In the genomic region with DNA sequence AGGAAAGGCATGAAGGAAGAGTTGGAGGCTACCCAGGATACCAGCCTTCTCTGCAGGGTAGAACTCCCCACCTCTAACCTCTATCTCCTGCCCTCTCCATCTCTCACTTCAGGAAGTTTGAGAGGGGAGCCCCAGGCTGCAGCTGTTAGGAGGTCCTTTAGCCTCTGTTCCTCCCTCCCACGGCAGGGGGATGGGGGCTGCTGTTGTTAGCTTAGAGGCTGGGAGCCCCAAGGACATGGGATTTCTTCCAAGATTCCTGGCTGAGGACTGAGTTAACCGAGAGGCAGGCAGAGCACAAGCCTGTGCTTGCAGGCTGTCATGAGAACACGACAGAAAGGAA, we compare ENCODE assay signal across 9 mouse cellular contexts. TPM values are rescaled to one million over a fixed set of nuclear protein-coding genes. Genes with fewer than 3 reads are reported as not detected.
DNase-seq lines count a peak whose midpoint lies in the region; ATAC-seq and TF ChIP-seq lines count a peak whose summit lies in the region.
"Had no signal": no experiment of that assay in that cellular context is flagged by ENCODE, and none has a peak within 500 bp of the region (broad histone marks: within the 10 kb centered on the region; RNA-seq: fewer than 3 reads in every experiment).

No protein-coding gene starts in this region.

- H3K9ac ChIP-seq in liver, postnatal 0 days (replicated peaks) = no peak overlapping the region
- H3K9ac ChIP-seq in heart, embryonic 15.5 days = peak overlapping the region; percentile 36; the same call in 1 of the 2 replicates
- 0 out of 2 replicates have a peak overlapping the region, but pooled peaks have one; percentile 4 for H3K9ac ChIP-seq in neural tube, embryonic 15.5 days (replicated peaks)

- ATAC-seq in liver, postnatal 0 days = no peak
- ATAC-seq in heart, embryonic 15.5 days (replicated peaks; ENCODE audit: insufficient number of reproducible peaks, insufficient read depth, low FRiP score, low read depth) = peak; percentile 73
- no peak for ATAC-seq in neural tube, embryonic 15.5 days (ENCODE audit: low FRiP score)
- ATAC-seq in monocyte, adult 5-6 weeks (replicated peaks; ENCODE audit: insufficient number of reproducible peaks, low FRiP score, low TSS enrichment, poor library complexity, severe bottlenecking) = no peak
- no peak for ATAC-seq in CD4-positive, CD25-positive, alpha-beta regulatory T cell, adult 4 months

- no peaks in the 10 kb centered on the region for H3K4me1 ChIP-seq in liver, postnatal 0 days (ENCODE audit: insufficient read depth)
- H3K4me1 ChIP-seq in heart, embryonic 15.5 days (replicated peaks) = peaks cover 13% of the 10 kb centered on the region
- H3K4me1 ChIP-seq in neural tube, embryonic 15.5 days = peaks cover 15% of the 10 kb centered on the region

- H3K9me3 ChIP-seq in liver, postnatal 0 days (ENCODE audit: low read length) = no peaks in the 10 kb centered on the region
- H3K9me3 ChIP-seq in heart, embryonic 15.5 days (replicated peaks) = no peaks in the 10 kb centered on the region
- no peaks in the 10 kb centered on the region for H3K9me3 ChIP-seq in neural tube, embryonic 15.5 days (replicated peaks)
- H3K9me3 ChIP-seq: G1E had no signal

- H3K4me3 ChIP-seq in liver, postnatal 0 days (ENCODE audit: low read depth, low read length) = no peak overlapping the region
- H3K4me3 ChIP-seq in heart, embryonic 15.5 days = no peak overlapping the region
- H3K4me3 ChIP-seq in neural tube, embryonic 15.5 days (replicated peaks) = no peak overlapping the region

- TF ChIP-seq EP300 in liver, postnatal 0 days (IDR thresholded peaks at IDR 0.05; ENCODE audit: low read depth) = no peak

- no peaks in the 10 kb centered on the region for H3K36me3 ChIP-seq in liver, postnatal 0 days (replicated peaks; ENCODE audit: insufficient read depth, low read length)
- H3K36me3 ChIP-seq in heart, embryonic 15.5 days = no peaks in the 10 kb centered on the region
- H3K36me3 ChIP-seq in neural tube, embryonic 15.5 days = no peaks in the 10 kb centered on the region
- H3K36me3 ChIP-seq: G1E had no signal

- WGBS in liver, postnatal 0 days (ENCODE audit: insufficient replicate concordance) = 39% methylated on average over 3 of the region's 3 CpGs
- 9% methylated on average over 3 of the region's 3 CpGs for WGBS in heart, embryonic 15.5 days
- WGBS in neural tube, embryonic 15.5 days = 51% methylated on average over 3 of the region's 3 CpGs

- H3K4me2 ChIP-seq in liver, postnatal 0 days (ENCODE audit: low read depth, low read length) = no peak overlapping the region; the same call in 1 of the 2 replicates
- peak overlapping the region; percentile 48 for H3K4me2 ChIP-seq in heart, embryonic 15.5 days
- peak overlapping the region; percentile 25; the same call in 1 of the 2 replicates for H3K4me2 ChIP-seq in neural tube, embryonic 15.5 days

- H3K27ac ChIP-seq in liver, postnatal 0 days (ENCODE audit: low read depth) = no peak overlapping the region; the same call in 1 of the 2 replicates
- H3K27ac ChIP-seq in heart, embryonic 15.5 days = peak overlapping the region; percentile 89
- peak overlapping the region; percentile 72 for H3K27ac ChIP-seq in neural tube, embryonic 15.5 days (replicated peaks)

- no peaks in the 10 kb centered on the region for H3K27me3 ChIP-seq in liver, postnatal 0 days (ENCODE audit: insufficient read depth, low read length)
- H3K27me3 ChIP-seq in heart, embryonic 15.5 days = peaks cover 5% of the 10 kb centered on the region
- H3K27me3 ChIP-seq in neural tube, embryonic 15.5 days (replicated peaks) = no peaks in the 10 kb centered on the region

- no peak for TF ChIP-seq CTCF in liver, postnatal 0 days (IDR thresholded peaks at IDR 0.05; ENCODE audit: low read depth)

- peak; percentile 48 for DNase-seq in liver
- no peak for DNase-seq in liver, postnatal 0 days
- peak; percentile 62 to 76 for DNase-seq in kidney, postnatal 4 days
- no peak for DNase-seq in left cerebral cortex, adult 8-10 months (ENCODE audit: low spot score in 2 of 2)

RNA-seq across cellular contexts. Expression of a gene that starts 8.6 kb away (rescaled TPM):
- not detected in 2 replicates for polyA plus RNA-seq in liver, postnatal 0 days (2015; fragmentation: Nextera tagmentation; extraction: Ambion mirVana)
- not detected in 2 replicates for polyA plus RNA-seq in heart, embryonic 15.5 days (2015; fragmentation: Nextera tagmentation; extraction: Ambion mirVana)
- polyA plus RNA-seq in neural tube, embryonic 15.5 days (2015; fragmentation: Nextera tagmentation; extraction: Ambion mirVana) = 0.14 TPM in 1 of 2 replicates, not detected in the other
- not detected in 3 replicates for total RNA-seq in monocyte, adult 5-6 weeks (2017)
- not detected for polyA plus RNA-seq in CD4-positive, CD25-positive, alpha-beta regulatory T cell, adult 4 months (2017; shearing (Covaris generic))
- total RNA-seq in left cerebral cortex, adult 8-10 months (2022) = under 1 TPM in 1 of 4 experiments, not detected in 3; 0.27 TPM
- total RNA-seq: G1E had no signal
- polyA plus RNA-seq: G1E had no signal

RNA-seq across cellular contexts. Expression of a gene that starts 27.5 kb away (rescaled TPM):
- polyA plus RNA-seq in liver, postnatal 0 days (2015; fragmentation: Nextera tagmentation; extraction: Ambion mirVana) = 118 and 124 TPM in 2 replicates
- 171 and 186 TPM in 2 replicates for polyA plus RNA-seq in heart, embryonic 15.5 days (2015; fragmentation: Nextera tagmentation; extraction: Ambion mirVana)
- polyA plus RNA-seq in neural tube, embryonic 15.5 days (2015; fragmentation: Nextera tagmentation; extraction: Ambion mirVana) = 176 and 225 TPM in 2 replicates
- total RNA-seq in monocyte, adult 5-6 weeks (2017) = 159 to 195 TPM (median 172 TPM) in 3 replicates
- polyA plus RNA-seq in CD4-positive, CD25-positive, alpha-beta regulatory T cell, adult 4 months (2017; shearing (Covaris generic)) = 100 to 1,000 TPM in 1 of 2 experiments, 10 to 100 TPM in 1; 53.7 to 103 TPM
- 100 to 1,000 TPM; 119 to 127 (median 122) TPM for total RNA-seq in left cerebral cortex, adult 8-10 months (2022)

RNA-seq across cellular contexts. Expression of a gene that starts 49.2 kb away (rescaled TPM):
- polyA plus RNA-seq in liver, postnatal 0 days (2015; fragmentation: Nextera tagmentation; extraction: Ambion mirVana) = 63.7 and 70.1 TPM in 2 replicates
- 1.2 and 1.5 TPM in 2 replicates for polyA plus RNA-seq in heart, embryonic 15.5 days (2015; fragmentation: Nextera tagmentation; extraction: Ambion mirVana)
- 12.0 and 12.4 TPM in 2 replicates for polyA plus RNA-seq in neural tube, embryonic 15.5 days (2015; fragmentation: Nextera tagmentation; extraction: Ambion mirVana)
- total RNA-seq in monocyte, adult 5-6 weeks (2017) = not detected in 3 replicates
- under 1 TPM in 1 of 2 experiments, not detected in 1; 0.61 TPM for polyA plus RNA-seq in CD4-positive, CD25-positive, alpha-beta regulatory T cell, adult 4 months (2017; shearing (Covaris generic))
- total RNA-seq in left cerebral cortex, adult 8-10 months (2022) = 10 to 100 TPM; 27.0 to 45.7 (median 34.5) TPM
- polyA plus RNA-seq: G1E had no signal

Comparison
In these comparisons a context has a peak if more than half of its experiments do, and no peak if none do; other contexts are left out.
1. DNase-seq: peak in liver (single experiment) and kidney, postnatal 4 days (2 of 2); none in liver, postnatal 0 days (single experiment) and left cerebral cortex, adult 8-10 months (0 of 2).